Mouse (Mus musculus) heart, postnatal 25 days (tissue): ENCODE data around the gene Pde6h. TPM values are rescaled to one million over a fixed set of nuclear protein-coding genes. Genes with fewer than 3 reads are reported as not detected.

Experiments
- DNase-seq: peaks from one replicate; pipeline ENCODE4 v3.0.0; 2022; ENCODE audit warnings: low spot score
- intact Hi-C: fragments of 180-260 bp; cut with DNase I; formaldehyde crosslinking; loops from one replicate; pipeline ENCODE4 v1.15.1; 2025
- total RNA-seq, 2 experiments: library from RNA; stranded (reverse); gene quantifications; 2 replicates each; pipeline ENCODE4 v1.2.3; 2021

Gene Pde6h
- total RNA-seq, 2 experiments from 2014 or later: not detected

DNA sequence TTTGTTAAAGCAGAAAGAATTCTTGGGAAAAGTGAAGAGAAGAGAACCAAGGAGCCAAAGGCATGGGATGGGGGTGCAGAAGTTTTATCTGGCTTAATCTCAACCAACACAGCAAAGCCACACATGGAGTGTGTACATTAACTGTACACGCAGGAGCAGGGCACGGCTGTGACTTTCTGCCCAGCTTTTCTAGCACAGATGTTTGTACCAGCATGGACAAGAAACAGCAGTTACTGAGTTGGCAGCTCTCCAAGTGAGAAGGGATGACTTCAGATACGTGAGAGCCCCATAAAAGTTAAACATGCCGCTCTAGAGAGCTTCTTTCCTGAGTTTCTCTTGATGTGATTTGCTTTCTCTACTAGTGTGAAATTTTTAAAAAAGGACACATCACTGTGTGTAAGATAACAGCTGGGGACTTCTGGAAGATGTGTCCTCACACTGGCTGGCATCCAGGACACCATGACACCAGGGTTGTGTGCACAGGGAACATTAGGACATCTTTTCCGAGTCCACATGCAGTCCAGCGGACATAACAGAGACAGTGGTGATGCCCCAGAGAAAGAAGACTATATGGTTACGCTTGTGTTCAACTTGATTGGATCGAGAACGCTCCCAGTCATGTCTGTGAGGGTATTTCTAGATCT, 13.3 kb upstream of the Pde6h start:
- intact Hi-C loops: no loop called here
- DNase-seq: no peak

- no peak for DNase-seq
- intact Hi-C loops: no loop called here
These were observed 10.8 kb upstream of the Pde6h start for GRCm38 (mm10) chr6:136912751-136913265.

- intact Hi-C loops: no loop called here
- peak; percentile 38 for DNase-seq
These were observed 10.1 kb upstream of the Pde6h start for GRCm38 (mm10) chr6:136913384-136914126.

- DNase-seq: no peak
- intact Hi-C loops: no loop called here
These were observed 9.4 kb upstream of the Pde6h start for GRCm38 (mm10) chr6:136914234-136914633.

DNA sequence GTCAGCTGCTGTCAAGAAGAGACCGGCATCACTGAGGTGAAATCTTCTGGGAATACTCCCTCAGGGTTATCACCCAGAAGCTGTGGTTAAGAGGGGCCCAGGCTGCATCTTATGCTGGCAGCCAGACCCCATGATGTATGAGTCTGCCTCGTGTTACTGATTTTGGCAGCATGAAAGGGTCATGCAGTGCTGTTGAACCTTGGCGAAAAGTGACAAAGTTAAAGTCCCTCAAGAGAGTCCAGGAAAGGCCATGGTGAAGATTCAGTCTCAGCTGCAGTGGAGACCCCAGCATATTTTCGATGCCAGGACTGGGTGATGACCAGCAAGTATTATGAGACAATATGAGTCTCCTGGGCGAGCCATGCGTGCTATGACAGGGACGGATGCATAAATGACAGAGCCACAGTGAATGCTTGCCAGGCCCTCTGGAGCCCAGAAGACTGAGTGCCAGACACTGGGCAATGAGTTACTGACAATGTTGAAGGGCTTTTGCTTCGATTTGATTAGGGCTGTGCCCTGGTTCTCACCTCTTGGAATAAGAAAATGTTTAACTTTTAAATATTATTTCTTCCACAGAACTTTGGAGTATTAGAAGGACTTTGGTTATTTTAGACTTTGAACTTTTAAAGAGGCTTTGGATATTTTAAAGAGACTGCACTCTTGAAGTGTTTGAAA, 7.8 kb upstream of the Pde6h start:
- no peak for DNase-seq
- intact Hi-C loops: no loop called here

DNA sequence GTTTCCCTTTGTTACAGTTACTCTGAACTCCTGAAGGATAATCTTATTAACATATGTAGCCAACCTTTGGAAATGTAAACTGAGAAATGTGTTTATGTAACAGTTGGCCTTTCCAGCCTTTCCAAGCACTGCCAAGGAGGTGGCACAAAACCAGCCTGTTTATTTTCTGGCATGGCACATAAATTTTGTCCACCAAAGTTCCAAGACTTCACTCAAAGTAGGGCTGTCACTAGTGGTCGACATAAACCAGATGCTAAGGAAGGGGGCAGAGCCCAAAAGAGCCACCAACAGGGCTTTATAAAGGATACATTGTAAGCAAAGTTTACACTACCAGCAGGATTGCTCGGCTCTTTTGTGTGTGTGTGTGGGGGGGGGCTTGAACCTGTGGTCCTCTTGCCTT, 5.7 kb upstream of the Pde6h start:
- intact Hi-C loops: no loop called here
- DNase-seq: no peak

- peak; percentile 50 for DNase-seq
- intact Hi-C loops: loop anchor here (1.0 kb wide), 1 partner anchor 59 kb away; no protein-coding TSS in a partner anchor
These were observed 3.0 kb upstream of the Pde6h start for GRCm38 (mm10) chr6:136920320-136921257.

DNA sequence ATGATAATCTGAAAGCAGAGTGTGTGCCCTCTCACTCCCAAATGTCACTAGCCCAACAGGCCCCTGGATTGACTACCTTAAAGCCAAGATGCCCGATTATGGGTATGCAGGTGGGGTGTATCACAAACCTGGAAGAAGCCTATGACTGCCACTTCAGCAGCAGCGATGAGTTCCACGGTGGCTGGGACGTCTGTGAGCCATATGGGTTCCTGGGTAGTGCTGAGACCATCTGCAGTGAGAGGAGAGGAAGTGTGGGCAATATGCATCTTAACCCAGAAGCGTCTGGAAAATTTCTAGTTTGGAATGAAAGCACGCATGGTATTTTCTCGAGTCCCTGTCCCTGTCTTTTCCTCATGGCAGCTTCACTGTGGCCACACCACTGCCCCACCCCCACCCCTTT, 2.0 kb upstream of the Pde6h start:
- intact Hi-C loops: no loop called here
- DNase-seq: no peak

GRCm38 (mm10) chr6:136922080-136922479, 1.6 kb upstream of the Pde6h start, which contains the start of gene Erp27:
Gene Erp27, minus strand, starts transcription at chr6:136922180.
- intact Hi-C loops: no loop called here
- DNase-seq: no peak

DNA sequence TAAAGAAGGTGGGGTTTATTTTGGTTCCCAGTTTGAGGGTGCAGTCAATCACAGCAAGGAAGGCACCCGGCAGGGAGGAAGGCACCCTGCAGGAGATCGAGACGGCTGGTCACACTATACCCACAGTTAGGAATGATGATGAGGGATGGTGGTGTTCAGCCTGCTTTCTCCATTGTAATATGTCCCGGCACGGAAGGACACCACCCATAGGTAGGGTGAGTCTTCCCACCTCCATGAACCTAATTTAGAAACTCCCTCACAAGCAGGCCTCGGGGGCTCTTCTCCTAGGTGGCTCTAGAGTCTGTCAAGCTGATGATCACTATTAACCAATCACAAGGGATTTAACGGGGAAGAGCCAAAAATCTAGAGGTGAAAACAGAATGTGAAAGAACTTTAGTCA, 761 bp upstream of the Pde6h start:
- intact Hi-C loops: no loop called here
- no peak for DNase-seq

GRCm38 (mm10) chr6:136925049-136925448, 1.4 kb downstream of the Pde6h start:
- DNase-seq: no peak

GRCm38 (mm10) chr6:136927626-136928025, 4.0 kb downstream of the Pde6h start:
- intact Hi-C loops: no loop called here
- DNase-seq: no peak

More at GRCm38 (mm10) chr6:136925049-136925448, 1.4 kb downstream of the Pde6h start:
- intact Hi-C loops: no loop called here

- DNase-seq: peak; percentile 36
- intact Hi-C loops: no loop called here
These were observed 7.0 kb downstream of the Pde6h start for GRCm38 (mm10) chr6:136930677-136931076.

DNA sequence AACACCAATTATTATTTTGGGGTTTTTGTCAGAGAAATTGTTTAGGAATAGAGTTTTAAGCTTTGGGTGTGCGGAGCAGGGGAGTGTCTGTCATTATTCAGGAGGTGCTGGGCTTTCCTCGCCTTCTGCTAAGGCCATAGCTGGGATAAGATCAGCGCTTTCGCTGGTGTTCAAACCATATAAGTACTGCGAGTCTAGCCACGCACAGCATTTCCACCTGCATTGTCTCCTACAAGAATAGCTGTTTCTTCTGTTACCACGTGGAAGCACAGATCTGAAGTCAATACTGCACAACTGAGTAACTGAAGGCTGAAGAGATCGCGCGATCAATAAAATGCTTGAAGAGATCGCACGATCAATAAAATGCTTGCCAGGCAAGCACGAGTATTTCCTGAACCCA, 7.6 kb downstream of the Pde6h start:
- no peak for DNase-seq
- intact Hi-C loops: no loop called here

DNA sequence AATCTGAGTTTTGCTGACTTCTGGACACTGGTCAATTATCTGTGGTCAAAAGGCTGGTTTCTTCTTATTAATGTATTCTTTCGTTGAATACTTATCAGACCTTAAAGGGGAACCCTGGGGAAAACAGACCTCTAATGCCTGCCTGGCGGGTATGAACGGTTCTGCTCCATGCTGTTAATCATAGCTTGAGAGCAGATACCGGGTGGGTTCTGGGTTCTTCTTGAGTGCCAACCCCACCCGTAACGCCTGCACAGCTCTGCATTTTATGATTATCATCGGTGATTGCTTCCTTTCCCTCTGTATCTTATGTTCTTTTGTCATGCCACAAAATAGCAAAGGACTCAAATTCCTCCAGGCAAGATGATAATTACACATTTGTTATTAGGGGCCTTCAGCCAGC, 10.4 kb downstream of the Pde6h start:
- no peak for DNase-seq

GRCm38 (mm10) chr6:136935233-136935632, 11.6 kb downstream of the Pde6h start:
- intact Hi-C loops: no loop called here
- DNase-seq: no peak

More for the DNA sequence above, 10.4 kb downstream of the Pde6h start:
- intact Hi-C loops: no loop called here

- intact Hi-C loops: no loop called here
- no peak for DNase-seq
These were observed 12.7 kb downstream of the Pde6h start for GRCm38 (mm10) chr6:136936361-136936760.

- DNase-seq: no peak
- intact Hi-C loops: no loop called here
These were observed 13.5 kb downstream of the Pde6h start for GRCm38 (mm10) chr6:136937117-136937516.

DNA sequence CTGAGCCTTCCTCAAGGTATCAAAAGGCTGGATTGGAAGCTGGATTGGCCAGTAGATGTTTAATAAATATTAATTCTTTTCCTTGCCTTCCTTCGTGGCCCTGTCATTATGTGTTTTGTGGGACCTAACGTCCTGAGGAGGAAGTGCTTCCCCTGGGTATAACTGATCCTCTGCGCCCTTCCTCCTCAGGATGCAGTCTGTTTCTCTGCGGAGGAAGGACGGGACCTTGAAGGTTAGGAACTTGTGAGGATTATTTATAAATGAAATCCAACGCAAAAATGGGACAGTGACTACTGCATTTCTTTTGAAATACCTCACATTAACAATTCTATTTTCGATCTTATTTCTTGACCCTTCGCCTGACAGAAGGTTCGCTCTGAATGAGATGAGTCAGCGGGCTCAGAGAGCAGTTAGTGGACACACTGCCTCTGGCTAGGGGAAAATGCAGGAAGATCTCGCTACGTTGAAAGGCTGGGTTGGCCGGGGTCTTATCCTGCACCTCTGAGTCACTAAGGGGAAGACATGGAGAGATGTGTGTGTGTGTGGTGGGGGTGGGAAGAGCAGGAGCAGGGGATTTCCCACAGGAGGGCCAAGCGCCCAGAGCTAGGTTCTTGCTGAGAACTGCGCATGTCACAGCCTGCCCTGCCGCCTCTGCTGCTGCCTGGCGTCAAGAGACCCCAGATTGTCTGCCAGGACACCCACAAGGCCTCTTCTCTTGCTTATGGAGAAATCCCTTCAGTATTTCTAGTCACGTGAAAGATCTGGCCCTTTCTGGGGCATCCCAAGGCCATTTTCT, 14.9 kb downstream of the Pde6h start:
- no peak for DNase-seq

More for the DNA sequence above, 14.9 kb downstream of the Pde6h start:
- intact Hi-C loops: no loop called here
